Mouse (Mus musculus): ENCODE results near the gene Zscan22. TPM values are rescaled to one million over a fixed set of nuclear protein-coding genes. Genes with fewer than 3 reads are reported as not detected.
"Not testable (repeated sequence)": the region's sequence is repeated elsewhere in the genome, so short reads cannot be mapped to it uniquely, and the experiment has no call there.

The Zscan22 gene
- polyA plus RNA-seq, 2 experiments, result 3.8 to 3.9 TPM

- TF ChIP-seq CTCF (IDR thresholded peaks at IDR 0.05; ENCODE audit: low read depth), result no peak
- TF ChIP-seq EP300 (IDR thresholded peaks at IDR 0.05; ENCODE audit: low read depth), result no peak
- no peak overlapping the region for H3K27ac ChIP-seq
- no peaks in the 10 kb centered on the region for H3K9me3 ChIP-seq (ENCODE audit: control insufficient read depth, low read length)
- H3K4me3 ChIP-seq (ENCODE audit: insufficient read depth in 1 of 2, low read depth in 2 of 2, low read length in 2 of 2), result peak overlapping the region in 1 of 2 experiments; percentile 4; a peak in 1 of 4 replicates
- H3K4me1 ChIP-seq (replicated peaks; ENCODE audit: control insufficient read depth in 2 of 2, insufficient read depth in 2 of 2, low read length in 1 of 2), result peaks cover 0 to 3% of the 10 kb centered on the region in 2 experiments; a peak in 2 of 4 replicates
- H3K36me3 ChIP-seq (replicated peaks; ENCODE audit: control insufficient read depth, insufficient read depth, low read depth), result peaks cover 16% of the 10 kb centered on the region
- ATAC-seq (ENCODE audit: insufficient read depth) (peak; percentile 19), DNase-seq (ENCODE audit: low read depth in 3 of 3, low spot score in 3 of 3) (no peak)
- peak overlapping the region; percentile 27; the same call in 1 of the 2 replicates for H3K9ac ChIP-seq (replicated peaks)
- WGBS (ENCODE audit: insufficient replicate concordance), result 40% methylated on average over 10 of the region's 10 CpGs
- no peaks in the 10 kb centered on the region for H3K27me3 ChIP-seq (ENCODE audit: control insufficient read depth, insufficient read depth, low read length)
- H3K4me2 ChIP-seq (ENCODE audit: low read depth), result no peak overlapping the region; the same call in 1 of the 2 replicates
Observed at GRCm38 (mm10) chr7:12903623-12904022, 6.0 kb downstream of the Zscan22 start.

DNA sequence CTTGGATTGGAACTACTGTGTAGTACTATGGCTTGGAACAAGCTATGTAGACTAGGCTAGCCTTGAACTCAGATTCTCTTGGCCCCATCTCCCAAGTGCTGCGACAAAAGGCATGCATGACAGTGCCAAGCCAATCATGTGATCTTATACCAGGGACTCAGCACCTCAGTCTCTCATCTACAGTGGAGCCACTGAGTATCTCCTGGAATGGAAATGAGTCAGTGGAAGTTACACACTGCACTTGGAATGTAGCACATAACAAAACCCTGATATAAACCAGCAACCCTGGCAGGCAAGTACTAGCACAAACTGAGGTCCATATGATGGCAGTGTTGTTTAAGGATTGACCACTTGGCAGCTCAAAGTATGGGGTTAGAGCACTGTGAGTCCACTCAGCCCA, 7.5 kb downstream of the Zscan22 start:
- H3K27me3 ChIP-seq (ENCODE audit: control insufficient read depth, insufficient read depth, low read length), result no peaks in the 10 kb centered on the region
- no peak for ATAC-seq (ENCODE audit: insufficient read depth)
- no peak overlapping the region for H3K4me2 ChIP-seq (ENCODE audit: low read depth)

DNA sequence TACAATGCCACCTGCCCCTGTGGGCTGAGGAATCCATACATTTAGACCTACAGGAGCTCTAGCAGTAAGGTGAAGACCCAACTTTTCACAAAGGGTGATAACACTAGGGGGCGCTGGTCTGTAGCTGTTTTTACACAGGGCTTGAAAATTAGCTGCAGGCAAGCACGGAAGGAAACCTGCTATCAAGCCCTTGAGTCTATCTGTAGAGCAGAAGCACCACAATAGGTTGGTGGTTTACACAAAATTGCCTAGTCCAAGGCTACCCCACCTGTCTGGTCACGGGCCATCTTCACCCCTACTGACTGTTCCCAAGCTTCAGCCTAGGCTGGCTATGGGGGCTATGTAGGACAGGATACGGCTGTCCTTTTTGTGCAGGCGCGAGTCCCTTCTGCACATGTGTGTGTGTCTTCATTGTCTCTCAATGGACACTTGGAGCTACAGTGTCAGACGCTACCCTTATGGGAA, 11.9 kb downstream of the Zscan22 start:
- H3K27me3 ChIP-seq (ENCODE audit: control insufficient read depth, insufficient read depth, low read length), result no peaks in the 10 kb centered on the region
- H3K9ac ChIP-seq (replicated peaks), result peak overlapping the region; percentile 70
- H3K36me3 ChIP-seq (replicated peaks; ENCODE audit: control insufficient read depth, insufficient read depth, low read depth), result peaks cover 16% of the 10 kb centered on the region
- H3K9me3 ChIP-seq (ENCODE audit: control insufficient read depth, low read length), result no peaks in the 10 kb centered on the region
- 19% methylated on average over 7 of the region's 7 CpGs for WGBS (ENCODE audit: insufficient replicate concordance)
- peak overlapping the region; percentile 68 to 94 for H3K4me3 ChIP-seq (ENCODE audit: insufficient read depth in 1 of 2, low read depth in 2 of 2, low read length in 2 of 2)
- peaks cover 5 to 9% of the 10 kb centered on the region in 2 experiments; a peak in 3 of 4 replicates for H3K4me1 ChIP-seq (replicated peaks; ENCODE audit: control insufficient read depth in 2 of 2, insufficient read depth in 2 of 2, low read length in 1 of 2)
- H3K4me2 ChIP-seq (ENCODE audit: low read depth), result peak overlapping the region; percentile 92
- peak overlapping the region; percentile 88 for H3K27ac ChIP-seq
- peak in 1 of 3 experiments; percentile 85 for DNase-seq (ENCODE audit: low read depth in 3 of 3, low spot score in 3 of 3)
- TF ChIP-seq EP300 (IDR thresholded peaks at IDR 0.05; ENCODE audit: low read depth) (no peak), CTCF (IDR thresholded peaks at IDR 0.05; ENCODE audit: low read depth) (peak; percentile 93)
- peak; percentile 54 for ATAC-seq (ENCODE audit: insufficient read depth)

More for the DNA sequence above, 7.5 kb downstream of the Zscan22 start:
- Histone ChIP-seq H3K4me3 (ENCODE audit: insufficient read depth in 1 of 2, low read depth in 2 of 2, low read length in 2 of 2) (no peak overlapping the region), H3K9ac (replicated peaks) (no peak overlapping the region), H3K36me3 (replicated peaks; ENCODE audit: control insufficient read depth, insufficient read depth, low read depth) (peaks cover 16% of the 10 kb centered on the region), H3K27ac (no peak overlapping the region), H3K4me1 (replicated peaks; ENCODE audit: control insufficient read depth in 2 of 2, insufficient read depth in 2 of 2, low read length in 1 of 2) (peaks cover 5 to 6% of the 10 kb centered on the region in 2 experiments; a peak in 3 of 4 replicates), H3K9me3 (ENCODE audit: control insufficient read depth, low read length) (no peaks in the 10 kb centered on the region)
- TF ChIP-seq CTCF (IDR thresholded peaks at IDR 0.05; ENCODE audit: low read depth) (no peak), EP300 (IDR thresholded peaks at IDR 0.05; ENCODE audit: low read depth) (no peak)
- no peak for DNase-seq (ENCODE audit: low read depth in 3 of 3, low spot score in 3 of 3)
- 86% methylated on average over 1 of the region's 1 CpGs for WGBS (ENCODE audit: insufficient replicate concordance)

DNA sequence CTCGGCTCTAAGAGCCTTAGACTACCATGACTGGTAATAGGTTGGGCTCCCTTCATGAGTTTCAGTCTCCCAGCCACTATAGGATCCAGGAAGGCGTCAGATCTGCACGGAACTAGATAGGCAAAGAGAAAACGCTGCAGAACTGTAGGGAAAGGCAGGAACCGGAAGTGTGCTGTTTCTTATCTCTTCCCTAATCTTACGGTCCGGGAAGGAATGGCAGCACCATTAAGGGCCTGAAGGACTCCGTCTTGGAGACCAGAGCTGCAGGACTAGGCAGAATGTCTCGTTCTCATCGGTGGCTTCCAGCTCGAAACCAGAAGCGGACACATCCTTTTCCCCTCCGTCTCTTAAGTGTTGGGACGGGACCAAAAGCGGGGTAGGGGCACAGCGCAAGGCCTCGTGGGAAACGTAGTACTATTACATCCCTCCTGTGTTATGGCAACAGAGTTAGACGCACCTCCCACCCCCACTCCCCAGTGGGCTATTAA, 12.6 kb downstream of the Zscan22 start:
- Histone ChIP-seq H3K4me1 (replicated peaks; ENCODE audit: control insufficient read depth in 2 of 2, insufficient read depth in 2 of 2, low read length in 1 of 2) (peaks cover 5 to 9% of the 10 kb centered on the region in 2 experiments; a peak in 3 of 4 replicates), H3K27ac (peak overlapping the region; percentile 88), H3K27me3 (ENCODE audit: control insufficient read depth, insufficient read depth, low read length) (no peaks in the 10 kb centered on the region), H3K9ac (replicated peaks) (peak overlapping the region; percentile 70), H3K4me2 (ENCODE audit: low read depth) (peak overlapping the region; percentile 92), H3K9me3 (ENCODE audit: control insufficient read depth, low read length) (no peaks in the 10 kb centered on the region), H3K4me3 (ENCODE audit: insufficient read depth in 1 of 2, low read depth in 2 of 2, low read length in 2 of 2) (peak overlapping the region; percentile 68 to 94), H3K36me3 (replicated peaks; ENCODE audit: control insufficient read depth, insufficient read depth, low read depth) (peaks cover 16% of the 10 kb centered on the region)
- peak; percentile 83 for ATAC-seq (ENCODE audit: insufficient read depth)
- TF ChIP-seq EP300 (IDR thresholded peaks at IDR 0.05; ENCODE audit: low read depth) (no peak), CTCF (IDR thresholded peaks at IDR 0.05; ENCODE audit: low read depth) (0 out of 2 replicates have a peak, but pooled peaks have one; percentile 4)
- WGBS (ENCODE audit: insufficient replicate concordance), result under 1% methylated on average over 19 of the region's 19 CpGs
- DNase-seq (ENCODE audit: low read depth in 3 of 3, low spot score in 3 of 3), result peak; percentile 58 to 70 (median 60)

DNA sequence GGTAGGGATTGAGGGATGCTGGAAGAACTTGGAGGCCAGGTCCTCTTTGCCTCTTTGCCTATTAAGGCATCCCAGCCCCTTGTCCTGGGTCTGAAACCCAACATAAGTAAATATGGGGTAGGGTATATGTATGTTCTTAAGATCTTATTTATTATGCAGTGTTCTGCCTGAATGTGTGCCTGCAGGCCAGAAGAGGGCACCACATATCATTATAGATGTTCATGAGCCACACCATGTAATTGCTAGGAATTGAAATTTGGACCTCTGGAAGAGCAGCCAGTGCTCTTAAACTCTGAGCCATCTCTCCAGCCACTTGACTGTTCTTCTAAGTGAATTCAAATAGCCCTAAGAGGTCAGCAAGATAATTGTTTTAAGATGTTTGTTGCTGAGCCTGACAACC, 15.9 kb downstream of the Zscan22 start:
- peaks cover 5 to 9% of the 10 kb centered on the region in 2 experiments; a peak in 3 of 4 replicates for H3K4me1 ChIP-seq (replicated peaks; ENCODE audit: control insufficient read depth in 2 of 2, insufficient read depth in 2 of 2, low read length in 1 of 2)
- DNase-seq (ENCODE audit: low read depth in 3 of 3, low spot score in 3 of 3), result no peak
- no peak for ATAC-seq (ENCODE audit: insufficient read depth)

GRCm38 (mm10) chr7:12920495-12920894, 22.9 kb downstream of the Zscan22 start:
- WGBS (ENCODE audit: insufficient replicate concordance), result 62% methylated on average over 7 of the region's 8 CpGs
- not testable (repeated sequence) for H3K9me3 ChIP-seq (ENCODE audit: control insufficient read depth, low read length); DNase-seq (ENCODE audit: low read depth in 3 of 3, low spot score in 3 of 3); H3K4me3 ChIP-seq (ENCODE audit: insufficient read depth in 1 of 2, low read depth in 2 of 2, low read length in 2 of 2); ATAC-seq (ENCODE audit: insufficient read depth); H3K27ac ChIP-seq; H3K9ac ChIP-seq (replicated peaks); H3K27me3 ChIP-seq (ENCODE audit: control insufficient read depth, insufficient read depth, low read length)
- H3K4me2 ChIP-seq (ENCODE audit: low read depth), result peak overlapping the region; percentile 81
- H3K36me3 ChIP-seq (replicated peaks; ENCODE audit: control insufficient read depth, insufficient read depth, low read depth), result peaks cover 22% of the 10 kb centered on the region
- H3K4me1 ChIP-seq (replicated peaks; ENCODE audit: control insufficient read depth in 2 of 2, insufficient read depth in 2 of 2, low read length in 1 of 2), result peaks cover 12 to 14% of the 10 kb centered on the region in 2 experiments

More for the DNA sequence above, 15.9 kb downstream of the Zscan22 start:
- no peak overlapping the region for H3K4me2 ChIP-seq (ENCODE audit: low read depth)
- no peaks in the 10 kb centered on the region for H3K36me3 ChIP-seq (replicated peaks; ENCODE audit: control insufficient read depth, insufficient read depth, low read depth)
- no peak overlapping the region for H3K27ac ChIP-seq
- no peaks in the 10 kb centered on the region for H3K9me3 ChIP-seq (ENCODE audit: control insufficient read depth, low read length)
- H3K4me3 ChIP-seq (ENCODE audit: insufficient read depth in 1 of 2, low read depth in 2 of 2, low read length in 2 of 2), result no peak overlapping the region
- H3K9ac ChIP-seq (replicated peaks), result no peak overlapping the region
- no peaks in the 10 kb centered on the region for H3K27me3 ChIP-seq (ENCODE audit: control insufficient read depth, insufficient read depth, low read length)
- TF ChIP-seq EP300 (IDR thresholded peaks at IDR 0.05; ENCODE audit: low read depth) (no peak), CTCF (IDR thresholded peaks at IDR 0.05; ENCODE audit: low read depth) (peak; percentile 48; the same call in 1 of the 2 replicates)

Measured in liver, embryonic 14.5 days (tissue).